Mouse (Mus musculus): ENCODE data around the gene Myo18a.

Gene Myo18a

DNA sequence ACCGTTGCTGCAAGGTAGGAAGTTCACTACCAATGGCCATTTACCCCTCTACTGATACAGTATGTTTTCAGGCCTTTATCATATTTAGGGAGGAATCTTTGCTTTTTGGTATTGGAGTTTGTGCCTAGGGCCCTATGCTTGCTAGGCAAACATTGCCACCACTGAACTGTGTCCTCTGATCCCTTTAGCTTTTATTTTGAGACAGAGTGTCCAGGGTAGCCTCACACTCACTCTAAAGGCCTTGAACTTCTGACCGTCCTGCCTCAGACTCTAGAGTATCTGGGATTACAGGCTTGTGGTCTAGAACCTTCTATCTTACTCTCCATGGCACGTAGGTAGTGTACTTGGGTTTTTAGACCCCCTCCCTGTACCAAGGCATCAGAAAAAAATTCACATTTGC, 137.1 kb downstream of the Myo18a start:
- DNase-seq (ENCODE audit: low spot score): no peak

DNA sequence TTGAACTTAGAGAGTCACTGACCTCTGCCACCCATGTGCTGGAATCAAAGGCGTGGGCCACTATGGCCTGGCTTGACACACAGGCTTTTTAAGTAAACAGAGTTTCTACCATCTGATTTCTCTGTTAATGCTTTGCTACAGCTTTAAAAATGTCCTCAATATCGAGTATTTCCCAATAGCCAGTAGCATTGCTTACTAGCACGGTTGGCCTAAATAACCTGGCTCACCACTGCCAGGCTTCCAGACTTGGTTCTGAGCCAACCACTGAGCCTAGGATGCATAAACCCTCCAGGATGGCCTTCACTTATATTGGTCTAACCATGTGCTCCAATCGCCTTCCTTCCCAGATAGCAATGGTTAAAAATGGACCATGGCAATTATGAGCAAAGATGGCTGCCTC, 137.7 kb downstream of the Myo18a start:
- no peak for DNase-seq (ENCODE audit: low spot score)

DNA sequence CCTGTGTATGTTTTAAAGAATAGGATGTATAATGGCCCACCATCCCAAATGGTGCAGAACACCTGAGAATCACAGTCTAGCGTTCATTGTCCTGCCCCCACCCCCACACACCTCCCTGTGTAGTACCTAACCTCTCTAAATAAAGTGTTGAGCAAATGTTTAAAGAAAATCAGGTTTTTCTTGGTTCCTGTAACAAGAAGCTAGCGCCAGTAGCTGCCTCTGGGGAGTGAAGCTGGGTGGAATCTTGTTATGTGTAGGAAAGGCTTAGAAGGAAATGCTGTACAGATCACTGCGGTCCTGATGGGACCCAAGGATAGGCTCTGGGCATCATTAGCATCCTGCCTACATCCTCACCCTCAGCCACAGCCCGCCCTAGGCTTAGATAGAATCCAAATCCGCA, 138.3 kb downstream of the Myo18a start:
- DNase-seq (ENCODE audit: low spot score): no peak

DNA sequence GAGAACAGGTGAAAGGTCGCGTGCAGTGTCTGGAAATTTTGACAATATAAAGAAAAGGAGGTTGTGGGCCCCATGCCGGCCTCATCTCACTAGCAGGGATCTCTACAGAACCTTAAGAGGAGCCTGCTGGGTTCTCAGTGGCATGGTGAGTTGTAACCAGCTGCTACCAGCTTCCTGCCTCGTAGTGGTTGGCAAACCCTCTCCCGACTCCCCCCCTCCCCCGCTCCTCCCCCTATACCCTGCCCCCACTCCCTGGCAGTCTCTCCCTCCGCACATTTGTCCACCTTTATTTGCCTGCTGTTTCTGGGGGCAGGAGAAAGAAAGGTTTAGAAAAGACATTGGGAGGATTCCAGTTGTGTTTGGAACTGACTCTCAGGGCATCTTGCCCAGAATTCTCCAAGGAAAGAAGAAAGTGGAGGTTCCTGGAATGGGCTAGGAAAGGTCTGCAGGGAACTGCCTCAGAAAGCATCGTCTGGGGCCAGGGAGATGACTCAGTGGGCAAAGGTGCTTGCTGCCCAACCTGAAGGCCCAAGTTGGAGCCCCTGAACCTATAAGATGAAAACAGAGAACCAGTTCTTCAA, 138.8 kb downstream of the Myo18a start:
- no peak for DNase-seq (ENCODE audit: low spot score)

DNA sequence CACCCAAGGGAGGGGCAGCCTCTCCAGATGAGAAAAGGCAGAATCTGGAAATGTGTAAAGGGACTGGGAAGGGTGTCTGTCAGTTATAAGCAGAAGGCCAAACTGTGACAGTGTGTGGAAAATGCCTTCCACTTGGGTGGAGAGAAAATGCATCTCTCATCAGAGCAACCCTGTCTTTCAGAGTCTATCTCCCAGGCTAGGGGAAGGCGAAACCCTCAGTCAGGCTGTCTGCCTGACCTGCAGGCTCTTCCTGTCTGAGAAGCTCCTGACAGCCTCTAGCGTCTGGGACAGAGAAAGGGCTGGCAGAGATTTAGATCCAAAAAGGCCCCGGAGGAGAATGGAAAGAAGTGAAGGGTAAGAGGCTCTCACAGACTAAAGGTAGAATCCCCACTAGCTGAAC, 140.7 kb downstream of the Myo18a start:
- DNase-seq (ENCODE audit: low spot score): no peak

DNA sequence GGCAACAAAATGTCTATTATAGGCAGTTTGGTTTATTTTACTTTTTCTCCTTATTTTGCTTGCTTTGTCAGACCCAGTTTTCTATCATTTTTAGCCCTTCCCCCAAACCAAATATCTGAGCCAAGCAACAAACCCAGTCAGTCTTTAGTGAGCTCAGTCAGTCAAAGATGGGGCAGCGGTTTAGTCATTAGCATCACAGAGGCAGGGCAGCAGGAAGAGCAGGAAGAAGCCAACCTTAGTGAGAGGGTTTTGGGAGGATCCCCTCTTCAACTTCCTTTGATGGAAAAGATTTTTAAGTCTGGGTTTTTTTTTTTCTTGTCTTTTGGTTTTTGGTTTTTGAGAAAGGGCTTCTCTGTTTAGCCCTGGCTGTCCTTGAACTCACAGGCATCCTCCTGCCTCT, 141.7 kb downstream of the Myo18a start:
- no peak for DNase-seq (ENCODE audit: low spot score)

DNA sequence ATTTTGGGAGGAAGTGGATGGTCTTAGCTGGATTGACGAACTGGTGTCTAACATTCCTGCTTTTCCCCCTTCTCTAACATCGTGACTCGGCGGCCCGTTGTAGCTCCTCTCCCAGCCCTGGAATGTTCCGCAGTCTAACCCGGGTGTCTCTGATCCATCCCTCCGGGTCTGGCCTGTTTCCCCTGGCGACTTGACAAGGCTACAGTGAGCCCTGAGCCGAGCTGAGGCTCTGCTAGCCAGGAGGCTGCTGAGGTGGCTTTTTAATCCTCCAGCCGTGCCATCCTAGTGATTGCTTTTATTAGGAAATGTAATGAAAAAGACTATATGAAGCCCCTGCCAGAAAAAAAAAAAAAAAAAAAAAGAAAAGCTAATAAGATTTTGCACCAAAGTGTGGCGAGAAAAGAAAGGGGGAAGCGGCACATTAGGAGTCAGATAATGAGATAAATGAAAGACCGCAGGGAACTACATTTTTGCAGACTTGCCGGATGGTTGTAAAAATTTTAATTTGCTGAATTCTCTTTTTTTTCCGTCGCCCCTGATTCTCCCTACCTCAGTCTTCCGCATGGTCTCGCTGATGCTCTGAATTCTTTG, 143.1 kb downstream of the Myo18a start:
- no peak for DNase-seq (ENCODE audit: low spot score)

DNA sequence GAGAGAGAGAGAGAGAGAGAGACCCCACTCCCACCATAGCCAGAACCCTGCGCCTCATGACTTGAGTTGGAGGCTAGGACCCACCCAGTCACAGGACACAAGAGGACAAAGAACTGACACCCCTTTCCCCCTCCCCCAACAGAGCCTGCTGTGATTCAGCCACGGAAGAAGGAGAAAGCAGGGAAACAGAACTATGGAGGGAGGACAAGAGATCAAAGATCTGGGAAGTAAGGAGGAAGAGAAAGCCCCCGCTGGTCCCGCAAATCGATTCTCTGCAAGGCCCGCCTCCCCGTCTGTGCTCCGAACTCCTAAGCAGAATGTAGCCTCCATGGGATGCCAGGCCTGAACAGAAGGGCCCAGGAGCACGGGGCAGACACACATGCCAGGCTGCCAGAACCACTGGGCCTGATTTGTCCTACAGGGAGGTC, 143.7 kb downstream of the Myo18a start:
- DNase-seq (ENCODE audit: low spot score): no peak

DNA sequence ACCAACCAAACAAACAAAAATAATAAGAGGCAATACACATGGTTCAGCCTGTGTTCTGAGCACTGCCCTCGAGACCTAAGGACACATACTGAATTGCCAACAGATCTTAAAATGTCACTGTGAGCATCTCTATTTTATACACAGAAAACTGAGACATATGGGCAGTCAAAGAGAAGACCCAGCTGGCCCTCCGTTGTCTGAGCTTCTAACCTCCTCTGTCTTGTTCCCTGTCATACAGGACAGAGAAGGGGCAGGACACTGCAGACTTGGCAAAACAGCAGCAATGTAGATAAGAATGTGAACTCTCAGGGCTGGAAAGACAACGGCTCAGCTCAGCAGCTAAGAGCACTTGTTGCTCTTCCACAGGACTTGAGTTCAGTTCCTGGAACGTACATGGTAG, 145.4 kb downstream of the Myo18a start:
- DNase-seq (ENCODE audit: low spot score): no peak

DNA sequence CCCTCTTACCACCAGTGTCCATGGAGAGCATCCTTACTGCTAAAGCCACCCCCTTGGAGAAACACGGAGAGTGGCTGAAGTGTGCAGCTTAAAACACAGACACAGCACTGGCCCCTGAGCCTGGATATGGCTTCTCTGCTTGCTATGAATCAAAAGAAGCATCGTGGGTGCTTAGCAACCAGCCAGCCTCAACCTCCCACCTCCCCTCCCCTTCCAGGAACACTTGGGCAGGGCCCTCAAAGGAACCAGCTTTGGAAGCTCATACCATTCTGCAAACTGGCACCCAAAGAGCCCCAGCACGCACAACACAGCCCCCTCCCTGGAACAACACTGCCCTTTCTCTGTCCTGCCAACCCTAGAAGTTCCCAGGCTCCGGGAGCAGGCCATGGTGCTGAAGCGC, 146.3 kb downstream of the Myo18a start:
- DNase-seq (ENCODE audit: low spot score): no peak

DNA sequence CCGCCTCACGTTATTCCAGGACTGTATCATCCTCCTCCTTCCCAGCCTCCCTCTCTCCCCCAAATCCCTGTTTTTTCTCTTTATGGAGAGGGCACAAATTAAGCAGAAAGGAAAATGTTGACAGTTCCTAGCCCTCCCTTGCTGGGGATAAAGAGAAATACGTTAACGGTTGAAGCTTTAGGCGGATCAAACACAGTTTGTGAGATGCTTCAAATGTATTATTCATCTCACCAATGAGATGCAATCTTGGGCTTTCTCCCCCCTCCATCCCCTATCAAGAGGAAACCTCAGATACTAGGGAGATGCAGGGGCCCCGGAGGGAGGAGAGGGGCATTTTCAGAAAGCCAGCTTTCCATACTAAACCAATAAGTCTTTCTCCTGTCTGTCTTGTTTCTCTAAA, 146.7 kb downstream of the Myo18a start:
- no peak for DNase-seq (ENCODE audit: low spot score)

DNA sequence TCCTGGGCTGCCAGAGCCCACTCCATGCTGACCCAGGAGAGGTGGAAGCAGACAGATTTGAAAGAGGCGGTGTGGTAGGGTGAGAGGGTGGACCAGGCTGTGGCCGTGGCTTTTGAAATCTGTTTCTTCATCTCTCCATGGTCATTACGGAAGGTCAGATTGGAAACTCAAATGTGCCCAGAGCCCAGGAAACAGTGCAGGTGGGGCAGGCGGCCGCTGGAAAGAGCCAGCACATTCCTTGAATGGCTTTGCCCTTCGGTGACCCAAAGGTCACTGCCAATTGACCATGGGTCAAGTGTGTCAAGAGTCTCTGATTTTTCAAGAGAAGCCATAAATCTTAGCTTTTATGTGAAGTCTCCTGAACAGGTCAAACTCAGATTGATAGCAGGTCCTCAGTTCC, 150.5 kb downstream of the Myo18a start:
- DNase-seq (ENCODE audit: low spot score): no peak

DNA sequence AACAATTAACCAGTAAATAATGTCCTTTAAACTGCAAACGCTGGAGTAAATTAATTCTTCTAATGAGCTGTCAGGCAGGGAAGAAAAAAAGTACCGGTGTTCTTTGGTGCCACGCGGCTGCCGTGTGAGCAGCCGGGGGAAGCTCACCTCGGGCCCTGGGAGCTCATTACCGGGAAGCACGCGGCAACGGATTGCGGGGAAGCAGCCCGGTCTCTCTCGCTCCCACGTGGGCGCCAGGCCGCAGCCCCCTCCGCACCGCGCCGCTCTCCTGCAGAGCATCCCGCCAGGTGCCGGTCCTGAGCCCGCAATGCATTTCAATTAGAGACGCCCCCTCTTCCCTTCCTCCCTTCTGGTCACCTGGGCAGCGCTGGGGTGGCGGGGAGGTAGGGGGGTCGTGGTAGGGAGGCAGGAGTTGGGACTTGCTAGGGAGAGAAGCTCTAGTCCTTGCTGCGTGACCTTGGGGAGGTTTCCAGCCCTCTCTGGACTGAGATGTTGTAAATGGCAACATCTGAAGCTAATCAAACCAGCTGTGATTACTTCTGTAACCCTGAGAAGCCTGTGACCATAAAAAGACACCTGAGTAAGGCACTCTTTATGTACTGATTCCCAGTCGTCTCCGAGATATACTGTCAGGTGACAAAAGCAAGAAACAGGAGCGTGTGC, 151.7 kb downstream of the Myo18a start:
- DNase-seq (ENCODE audit: low spot score): peak; percentile 39

Data from testis, postnatal 14 days (tissue).